Mouse (Mus musculus): ENCODE data around the gene Schip1.

Schip1 gene

DNA sequence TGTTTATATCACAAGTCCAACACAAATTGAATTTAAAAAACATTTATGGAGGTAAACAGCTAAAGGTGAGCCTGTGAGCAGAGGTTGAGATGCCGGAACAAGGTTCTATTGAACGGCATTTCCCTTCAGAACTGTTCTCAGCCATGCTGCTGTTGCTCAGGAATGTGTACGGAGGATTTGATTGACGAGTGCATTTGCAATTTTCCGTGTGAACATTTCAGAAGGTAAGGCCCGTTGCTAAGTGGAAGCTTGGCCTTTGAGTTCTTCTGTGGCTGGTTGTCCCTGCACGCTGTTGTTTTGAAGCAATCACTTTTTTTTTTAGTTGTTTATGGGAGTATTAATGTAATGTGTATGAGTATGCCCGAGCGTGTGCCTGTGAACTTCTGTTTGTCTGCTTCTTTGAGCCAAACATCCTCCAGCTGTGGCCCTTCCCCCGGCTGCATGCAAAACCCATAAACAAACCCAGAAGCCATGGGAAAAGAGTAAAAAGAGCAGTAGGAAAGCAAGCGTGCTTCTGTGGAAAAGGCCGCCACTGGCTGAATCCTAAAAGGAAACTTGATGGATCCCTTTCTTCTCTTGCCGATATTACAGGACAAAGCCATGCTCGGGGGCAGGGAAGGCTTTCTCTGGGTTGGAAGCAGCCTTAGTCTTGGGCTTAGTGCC, 518.6 kb downstream of the Schip1 start:
- in situ Hi-C loops (cut with MboI, MseI) = no loop called here

DNA sequence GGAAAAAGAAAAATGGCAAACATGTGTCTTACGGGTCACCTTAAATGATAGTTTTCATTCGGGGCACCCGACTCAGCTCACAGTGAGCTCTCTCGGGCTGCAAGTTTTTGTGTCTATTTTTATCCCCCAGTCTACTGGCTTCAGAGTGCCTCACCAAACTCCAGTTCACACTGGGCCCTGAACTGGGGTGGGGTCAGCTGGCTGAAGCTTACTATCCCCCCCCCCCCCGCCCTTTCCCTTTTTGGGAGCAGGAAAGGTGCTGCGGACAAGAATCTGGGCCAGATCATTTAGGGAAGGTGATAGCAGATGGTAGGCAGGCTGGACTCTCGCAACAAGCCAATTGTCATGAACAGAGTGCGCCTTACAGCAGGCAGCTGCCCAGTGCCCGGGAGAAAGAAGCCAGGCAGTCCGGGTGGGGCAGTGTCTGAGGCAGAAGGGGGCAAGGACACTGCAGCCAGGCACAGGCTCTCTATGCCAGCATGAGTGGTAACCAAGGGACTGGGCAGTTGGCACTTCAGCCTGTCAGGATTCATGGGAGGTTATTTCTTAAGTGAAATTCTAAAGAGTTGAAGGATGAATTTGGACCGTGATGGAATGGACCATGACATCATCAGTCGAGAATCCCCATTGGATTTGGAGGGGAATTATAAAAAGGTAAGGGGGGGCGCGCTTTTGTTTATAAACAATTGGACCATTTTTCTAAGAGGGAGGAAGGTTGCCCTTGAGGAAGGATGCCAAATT, 519.3 kb downstream of the Schip1 start:
- in situ Hi-C loops (cut with MboI, MseI) = no loop called here

DNA sequence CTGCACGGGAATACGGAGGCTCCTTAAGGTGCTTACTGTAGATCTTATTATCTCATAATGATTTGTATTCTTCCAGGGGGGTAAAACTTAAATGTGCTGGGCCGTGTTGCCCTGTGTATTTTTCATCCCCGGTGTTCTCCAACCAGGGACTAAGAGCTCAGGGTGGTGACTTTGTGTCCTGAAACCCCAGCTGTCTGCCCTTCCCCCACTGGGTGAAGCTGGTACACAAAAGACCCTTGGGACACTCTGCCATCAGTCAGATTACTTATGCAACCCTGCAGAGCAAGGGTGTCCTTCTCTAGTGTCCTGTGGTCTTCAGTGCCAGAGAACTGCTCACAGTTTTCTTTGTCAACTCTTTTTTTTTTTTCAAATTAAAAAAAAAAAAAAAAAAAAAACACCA, 520.6 kb downstream of the Schip1 start:
- in situ Hi-C loops (cut with MboI, MseI) = no loop called here

DNA sequence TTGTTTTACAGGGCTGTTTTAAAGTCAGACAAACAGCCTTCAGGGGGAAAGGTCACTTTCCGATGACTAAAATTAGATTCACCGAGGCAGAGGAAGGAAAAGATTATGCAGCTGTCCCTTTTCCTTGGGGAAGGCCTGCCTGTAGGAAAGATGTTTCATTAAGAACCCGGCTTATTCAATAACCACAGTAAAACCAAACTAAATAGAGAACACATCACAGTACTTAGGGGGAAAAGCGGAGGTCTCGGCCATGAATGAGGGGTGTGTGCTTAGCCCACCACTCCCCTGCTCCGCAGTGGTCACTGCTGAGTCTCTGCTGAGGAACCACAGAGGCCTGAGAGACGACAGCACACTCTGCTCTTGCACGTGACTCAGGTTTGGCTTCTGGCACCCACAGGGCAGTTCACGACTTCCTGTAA, 522.1 kb downstream of the Schip1 start:
- in situ Hi-C loops (cut with MboI, MseI) = no loop called here

DNA sequence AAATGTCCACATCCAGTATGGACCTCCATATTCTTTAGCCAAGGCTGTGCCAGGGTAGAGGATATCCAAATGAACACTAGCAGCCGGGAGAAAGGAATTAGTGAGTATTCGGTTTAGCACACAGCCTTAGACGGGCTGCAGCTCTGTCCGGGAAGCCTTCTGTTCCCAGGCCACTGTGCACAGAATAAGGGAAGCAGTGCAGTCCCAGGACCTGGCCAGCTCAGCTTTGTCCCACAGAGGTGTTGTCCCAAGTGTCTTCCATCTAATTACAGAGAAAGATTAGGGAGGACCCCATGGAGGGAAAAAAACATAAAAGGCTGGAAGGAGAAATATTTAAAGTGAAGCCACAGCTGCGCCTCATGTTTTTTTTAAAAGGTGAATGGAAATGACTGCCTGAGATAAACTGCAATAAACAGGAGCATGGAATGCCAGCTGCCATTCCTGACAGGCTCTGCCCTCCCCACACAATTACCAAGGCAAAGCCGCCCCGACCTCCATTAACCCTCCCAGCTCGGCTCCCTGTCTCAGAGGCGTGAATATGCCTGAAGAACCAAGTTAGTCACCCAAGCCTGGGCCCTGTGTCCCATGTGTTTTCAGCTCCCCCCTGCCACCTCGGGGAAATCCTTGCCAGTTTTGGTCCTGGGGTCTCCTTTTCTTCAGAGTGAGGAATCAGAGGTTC, 523.1 kb downstream of the Schip1 start:
- in situ Hi-C loops (cut with MboI, MseI) = no loop called here

DNA sequence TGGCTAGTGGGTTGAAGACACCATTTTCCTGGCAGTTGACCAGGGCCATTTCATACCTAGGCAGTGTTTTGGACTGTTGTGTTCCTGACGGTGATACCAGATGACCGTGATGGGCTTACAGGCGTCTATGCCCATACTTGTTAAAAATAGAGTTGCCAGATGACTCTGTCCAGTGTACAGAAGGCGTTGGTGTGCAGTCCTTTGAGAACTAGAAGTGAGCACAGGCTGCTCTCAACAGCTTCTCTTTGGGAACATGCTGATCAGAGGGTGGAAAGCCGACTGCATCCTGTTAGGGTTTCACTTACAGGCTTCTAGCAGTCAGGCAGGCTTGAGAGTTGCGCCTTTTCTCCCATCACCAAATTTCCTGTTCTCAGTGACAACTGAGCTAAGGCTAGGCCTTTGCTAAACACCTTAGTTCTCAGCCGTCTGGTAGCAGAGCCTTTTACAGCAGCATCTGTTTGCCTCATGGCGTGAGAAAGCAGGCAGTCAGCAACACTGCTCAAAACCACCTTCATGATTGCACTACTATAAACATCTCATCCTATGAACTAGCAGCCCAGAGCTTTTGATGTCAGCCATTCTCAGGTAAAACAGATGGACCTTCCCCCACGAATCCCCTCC, 524.7 kb downstream of the Schip1 start:
- in situ Hi-C loops (cut with MboI, MseI) = no loop called here

DNA sequence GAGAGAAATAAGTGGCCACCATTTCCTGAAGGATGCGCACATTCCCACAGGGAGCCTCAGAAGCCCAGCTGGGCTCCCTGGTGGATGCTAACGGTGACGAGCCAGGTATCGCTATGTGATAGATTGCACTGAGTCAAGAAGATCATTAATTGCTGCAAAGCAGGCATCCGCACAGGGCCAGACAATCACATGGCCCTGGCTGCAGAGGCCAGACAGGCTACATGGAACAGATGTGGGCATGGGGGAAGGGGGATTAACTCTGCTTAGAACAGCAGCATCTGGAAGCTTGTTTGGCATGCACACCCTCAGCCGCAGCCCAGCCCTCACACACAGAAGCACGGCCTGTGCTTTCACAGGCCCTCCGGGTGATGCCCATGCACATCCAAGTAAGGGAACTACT, 525.8 kb downstream of the Schip1 start:
- in situ Hi-C loops (cut with MboI, MseI) = no loop called here

DNA sequence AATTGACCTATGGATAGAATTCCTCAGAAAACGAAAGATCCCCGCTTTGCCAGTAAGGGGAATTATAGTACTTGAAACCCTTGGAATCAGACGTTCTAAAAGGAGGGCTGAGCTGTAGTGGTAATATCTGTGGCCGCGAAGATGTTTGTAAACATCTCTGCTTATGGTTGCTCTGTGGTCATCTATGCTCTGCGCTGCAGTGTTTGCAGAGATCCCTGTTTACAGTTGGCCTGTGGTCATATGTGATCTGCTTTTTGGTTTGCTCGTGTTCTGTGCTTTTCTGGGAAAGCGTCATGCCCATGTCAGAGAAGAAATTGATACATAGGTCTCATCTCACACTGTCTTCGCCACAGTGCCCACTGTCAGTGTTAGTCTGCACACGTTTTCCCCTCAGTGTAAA, 528.0 kb downstream of the Schip1 start:
- in situ Hi-C loops (cut with MboI, MseI) = no loop called here

DNA sequence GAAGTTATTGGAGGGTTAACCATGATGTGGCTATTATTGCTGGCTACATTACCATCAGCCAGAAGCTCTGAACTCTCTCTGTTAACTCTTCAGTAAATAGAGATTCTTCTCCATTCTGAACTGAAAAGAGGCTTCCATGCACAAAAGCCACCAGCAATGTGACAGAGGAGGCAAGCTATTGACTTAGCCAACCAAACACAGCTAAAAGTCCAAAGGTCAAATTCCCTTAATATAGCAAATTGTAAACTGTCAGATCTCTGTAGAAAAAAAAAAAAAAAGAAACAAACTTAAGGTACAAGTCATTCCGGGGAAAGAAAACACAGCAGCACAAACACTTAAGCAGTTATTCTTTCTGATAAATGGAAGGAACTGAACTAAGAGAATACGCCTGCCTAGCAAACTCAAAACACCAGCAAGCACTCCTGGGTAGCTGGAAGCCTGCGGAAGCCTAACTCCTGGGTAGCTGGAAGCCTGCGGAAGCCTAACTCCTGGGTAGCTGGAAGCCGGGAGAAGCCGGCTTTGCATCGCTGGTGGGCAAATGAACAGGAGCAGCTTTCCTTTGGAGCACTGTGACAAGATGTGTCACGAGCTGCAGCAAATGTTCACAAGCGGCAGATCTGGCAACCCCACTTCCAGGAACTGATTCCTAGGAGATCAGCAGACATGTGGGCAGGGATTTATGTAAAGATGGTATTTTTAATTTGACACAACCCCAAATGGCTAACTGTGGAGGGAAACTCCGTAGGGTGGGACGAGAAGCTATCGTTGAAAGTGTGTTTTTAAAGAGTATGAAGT, 528.7 kb downstream of the Schip1 start:
- in situ Hi-C loops (cut with MboI, MseI) = no loop called here

DNA sequence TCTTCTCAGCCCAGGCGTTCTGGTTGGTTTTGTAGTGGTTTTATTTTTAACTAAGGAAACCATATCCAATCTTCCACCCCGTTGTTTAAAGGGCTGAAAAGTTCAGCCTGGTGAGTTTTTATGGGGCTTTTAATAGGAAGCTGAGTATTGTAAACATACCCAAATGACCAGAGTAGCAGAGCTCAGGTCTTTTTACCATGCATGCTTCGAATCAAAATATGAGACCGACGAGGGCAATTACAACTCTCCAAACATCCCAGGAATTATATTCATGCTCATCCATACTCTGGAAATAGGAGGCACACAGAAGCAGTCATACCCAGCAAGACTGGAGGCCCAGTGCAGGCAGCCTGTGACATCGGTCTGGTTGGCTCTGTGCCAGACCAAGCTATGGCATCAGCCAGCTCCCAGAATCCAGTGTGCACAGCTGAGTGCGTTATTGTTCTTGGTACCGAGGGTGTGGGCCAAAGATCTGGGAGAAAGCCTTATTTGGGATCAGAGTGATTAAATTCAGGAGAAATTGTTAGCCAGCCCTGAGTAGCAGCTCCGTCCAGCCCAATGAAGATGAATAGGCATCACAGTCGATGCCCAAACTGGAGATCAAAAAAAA, 530.8 kb downstream of the Schip1 start:
- in situ Hi-C loops (cut with MboI, MseI) = no loop called here

DNA sequence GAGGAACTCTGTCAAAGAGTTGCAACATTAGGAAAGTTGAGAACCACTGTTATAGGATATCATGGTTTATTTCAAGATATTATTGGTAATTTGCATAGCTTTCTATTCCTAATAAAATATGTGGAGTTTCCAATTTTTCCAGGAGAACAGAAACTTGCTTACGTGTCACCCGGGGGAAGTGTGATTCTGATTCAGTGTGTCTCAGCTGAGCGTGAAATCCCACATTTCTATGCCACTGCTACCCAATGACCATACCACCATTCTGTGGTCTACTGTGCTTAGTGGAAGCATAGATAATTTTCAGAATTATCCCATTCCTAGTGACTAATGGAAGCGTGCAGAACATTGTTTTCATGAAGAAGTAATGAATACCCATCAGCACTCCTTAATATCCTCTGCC, 532.3 kb downstream of the Schip1 start:
- in situ Hi-C loops (cut with MboI, MseI) = no loop called here

DNA sequence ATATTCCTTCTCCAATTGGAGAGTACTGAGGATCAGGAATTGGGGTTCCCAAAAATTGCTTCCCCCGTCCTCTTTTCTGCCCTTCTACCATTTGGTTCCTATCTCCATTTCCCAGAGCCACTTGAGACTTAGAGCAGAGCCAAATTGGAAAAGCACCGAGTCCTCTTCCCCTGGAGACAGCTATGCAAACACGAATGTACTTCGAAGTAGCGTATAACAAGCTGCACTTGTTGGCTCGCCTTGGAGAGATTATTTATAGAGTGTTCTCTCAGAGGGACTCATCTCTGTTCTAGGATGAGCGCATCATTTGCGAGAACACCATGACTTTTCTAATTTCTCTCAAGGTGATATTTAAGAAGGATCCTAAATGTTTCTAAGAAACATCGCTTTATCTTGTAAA, 538.3 kb downstream of the Schip1 start:
- in situ Hi-C loops (cut with MboI, MseI) = no loop called here

DNA sequence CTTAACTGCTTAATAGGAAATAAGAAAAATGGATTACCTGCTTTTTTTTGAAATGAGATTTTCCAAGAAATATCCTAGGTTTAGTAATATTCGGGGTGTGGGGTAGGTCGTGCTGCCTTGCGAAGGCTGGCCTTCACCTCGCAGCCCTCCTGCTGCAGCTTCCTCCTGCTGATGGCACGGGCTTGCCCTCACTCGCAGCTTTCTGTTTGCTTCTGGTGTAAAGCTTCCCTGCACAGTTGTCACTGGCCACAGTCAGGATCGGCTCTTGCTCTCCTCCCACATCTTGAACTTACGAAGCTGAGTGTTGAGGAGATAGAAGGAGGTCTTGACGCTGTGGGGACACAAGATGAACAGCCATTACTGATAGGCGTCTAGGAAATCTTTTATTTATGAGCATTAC, 539.9 kb downstream of the Schip1 start:
- in situ Hi-C loops (cut with MboI, MseI) = no loop called here

DNA sequence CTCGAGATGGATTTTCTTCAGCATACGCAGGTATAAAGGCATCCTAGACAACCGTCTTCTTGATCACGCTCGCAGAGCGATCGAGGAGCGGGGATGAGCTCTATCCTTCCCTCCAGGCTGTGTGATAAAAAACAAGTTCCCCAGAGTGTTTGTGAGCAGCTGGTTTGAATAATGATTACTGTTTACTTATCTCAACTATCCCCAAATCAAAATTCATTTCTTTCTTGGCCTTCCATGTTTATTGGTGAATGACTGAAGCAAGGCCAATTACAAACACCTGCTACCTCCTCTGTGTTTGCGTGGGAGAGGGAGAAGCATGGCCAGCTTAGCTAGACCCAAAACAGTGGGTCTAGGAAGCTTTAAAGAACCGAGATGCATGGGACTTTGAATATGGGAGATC, 540.4 kb downstream of the Schip1 start:
- in situ Hi-C loops (cut with MboI, MseI) = no loop called here

DNA sequence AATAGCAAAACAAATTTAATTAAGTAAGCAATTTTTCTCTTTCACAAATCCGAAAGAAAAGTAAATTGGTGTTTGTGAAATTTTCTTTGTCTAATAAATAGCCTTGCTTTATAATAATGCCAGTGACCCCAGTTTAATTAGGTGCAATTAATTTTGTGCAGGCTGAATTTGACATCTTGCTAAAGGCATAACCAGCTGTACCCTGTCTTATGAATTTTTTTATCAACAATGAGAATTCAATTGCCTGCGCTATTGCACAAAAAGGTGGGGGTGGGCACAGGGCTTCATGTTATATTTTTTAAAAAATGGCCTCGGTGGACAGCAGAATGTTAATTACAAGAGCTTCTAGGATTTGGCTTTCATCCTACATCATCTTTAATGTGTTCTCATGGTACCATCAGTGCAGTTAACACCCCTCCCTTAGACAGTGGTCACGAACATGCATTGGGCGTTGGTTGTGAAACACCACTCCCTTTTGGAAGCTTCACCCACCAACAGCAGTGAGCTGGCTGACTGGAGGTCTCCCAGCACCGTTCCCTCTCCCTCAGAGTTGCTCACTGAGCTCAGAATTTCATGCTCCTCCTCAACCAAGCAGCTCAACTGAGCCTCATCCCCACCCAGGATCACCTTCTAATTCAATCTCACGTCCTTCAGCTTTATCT, 541.5 kb downstream of the Schip1 start:
- in situ Hi-C loops (cut with MboI, MseI) = no loop called here

DNA sequence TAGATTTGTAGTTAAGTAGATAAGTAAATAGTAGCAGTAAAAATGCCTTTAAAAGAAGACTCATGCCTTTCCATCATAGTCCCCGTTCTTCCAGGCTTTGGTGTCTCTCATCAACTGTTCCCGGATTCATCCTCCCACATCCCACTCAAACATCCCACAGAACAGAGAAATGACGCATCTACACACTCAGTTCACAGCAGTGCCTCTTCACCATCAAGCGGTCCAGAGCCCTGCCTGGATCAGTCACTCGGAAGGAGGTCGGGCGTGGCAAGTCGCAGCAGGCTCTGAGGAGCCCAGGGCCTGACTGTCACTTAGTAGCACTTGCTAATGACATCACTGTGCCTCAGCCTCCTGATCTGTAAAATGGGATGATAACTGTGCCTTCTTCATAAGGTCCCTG, 542.1 kb downstream of the Schip1 start:
- in situ Hi-C loops (cut with MboI, MseI) = no loop called here

DNA sequence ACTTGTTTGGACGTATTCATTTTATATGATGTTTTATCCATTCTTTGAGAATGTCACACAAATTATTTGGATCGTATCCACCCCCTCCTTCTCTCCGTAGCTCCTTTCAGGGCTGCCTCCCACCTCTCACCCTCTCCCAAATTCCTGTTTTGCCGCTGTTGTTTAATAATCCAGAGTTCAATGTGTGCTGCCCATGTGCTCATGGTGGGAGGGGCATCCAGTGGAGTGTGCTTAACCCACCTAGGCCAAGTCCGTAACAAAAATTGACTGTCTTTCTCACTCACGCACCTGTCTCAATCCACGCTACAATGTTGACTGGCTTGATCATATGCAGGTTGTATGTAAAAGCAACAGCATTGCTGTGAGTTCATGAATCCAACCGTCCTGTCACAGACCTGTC, 542.7 kb downstream of the Schip1 start:
- in situ Hi-C loops (cut with MboI, MseI) = no loop called here

DNA sequence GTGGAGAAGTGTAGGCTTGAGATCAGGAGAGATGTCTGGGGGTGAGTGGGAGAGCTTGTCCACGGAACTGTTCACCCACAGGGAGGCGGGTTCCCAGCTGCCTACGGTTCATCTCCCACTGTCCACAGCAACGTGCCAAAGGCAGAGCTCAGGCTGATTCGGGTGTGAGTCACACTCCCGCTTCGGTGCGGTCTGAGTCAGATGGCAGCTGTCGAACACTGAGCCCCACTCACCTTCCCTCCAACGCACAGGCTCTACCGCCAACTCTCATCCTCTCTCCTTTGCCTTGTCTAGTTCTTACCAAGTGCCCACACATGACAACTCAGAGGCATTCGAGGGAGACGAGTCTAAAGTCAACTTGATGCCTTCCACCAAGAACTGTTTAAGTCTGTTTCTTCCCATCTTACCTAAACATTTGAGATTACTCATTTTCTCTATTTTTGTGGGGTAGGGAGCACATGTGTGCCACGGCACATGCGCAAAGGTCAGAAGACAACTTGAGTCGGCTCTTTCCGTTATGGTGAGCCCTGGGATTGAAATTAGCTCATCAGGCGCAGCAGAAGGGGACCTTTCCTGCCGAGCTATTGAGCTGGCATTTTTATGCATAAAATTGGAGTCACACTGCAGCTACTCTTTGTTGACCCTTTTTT, 544.4 kb downstream of the Schip1 start:
- in situ Hi-C loops (cut with MboI, MseI) = no loop called here

DNA sequence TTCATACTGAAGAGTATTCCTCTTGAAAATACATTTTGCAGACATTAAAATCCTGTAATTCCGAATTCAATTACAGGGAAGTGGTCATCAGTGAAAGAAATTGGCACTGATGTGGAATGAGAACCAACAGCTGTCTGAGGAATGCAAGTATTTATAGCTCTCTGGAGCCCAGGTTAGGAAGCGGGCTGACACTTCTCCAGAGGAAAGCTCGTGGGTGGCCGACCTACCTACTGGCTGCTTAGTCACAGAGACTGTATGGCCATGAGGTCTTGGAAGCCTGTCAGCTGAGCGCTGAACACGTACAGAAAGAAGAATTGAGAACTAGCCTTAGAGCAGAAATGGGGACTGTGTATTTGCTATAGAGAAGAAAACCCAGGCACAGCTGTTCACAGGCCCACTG, 545.4 kb downstream of the Schip1 start:
- in situ Hi-C loops (cut with MboI, MseI) = no loop called here

DNA sequence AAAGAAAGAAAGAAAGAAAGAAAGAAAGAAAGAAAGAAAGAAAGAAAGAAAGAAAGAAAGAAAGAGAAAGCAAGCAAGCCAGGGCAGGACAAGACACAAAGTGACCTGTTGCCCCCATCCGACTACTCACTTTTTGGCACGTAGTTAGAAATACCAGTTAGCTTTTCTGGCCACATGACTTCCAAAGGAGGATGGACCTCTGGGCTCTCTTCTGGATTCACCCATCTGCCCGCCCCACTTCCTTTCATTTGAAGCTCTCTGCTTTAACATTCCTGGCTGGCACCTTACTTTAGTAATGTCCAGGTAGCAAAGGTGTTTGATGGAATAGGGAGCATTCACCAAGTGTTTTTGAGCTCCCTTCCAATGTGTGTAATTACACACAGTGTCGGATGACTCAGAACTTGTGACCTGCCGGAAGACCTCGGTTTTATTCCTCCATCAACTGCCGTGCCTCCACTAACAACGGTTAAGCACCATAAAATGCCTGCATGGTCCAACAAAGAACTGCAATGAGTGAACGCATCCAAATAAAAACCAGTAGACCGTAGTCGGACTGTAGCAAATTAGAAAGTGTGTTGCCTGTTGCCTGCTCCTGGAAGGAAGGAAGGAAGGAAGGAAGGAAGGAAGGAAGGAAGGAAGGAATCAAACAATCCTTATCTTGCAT, 546.1 kb downstream of the Schip1 start:
- in situ Hi-C loops (cut with MboI, MseI) = no loop called here

Data from T-helper 1 cell (primary cell).